Mouse (Mus musculus) cortical plate, adult 2 months (tissue): ENCODE measurements around the gene Defb22.

ENCODE experiments used
- CTCF ChIP-seq: fragments of 200-500 bp; IDR thresholded peaks from 2 replicates; pipeline ENCODE4 v1.5.1; 2011; ENCODE audit warnings: mild to moderate bottlenecking, control low read depth, low read length; ENCODE audit not compliant: insufficient read depth; ENCODE audit errors: extremely low read depth
- POLR2A ChIP-seq: fragments of 200-500 bp; IDR thresholded peaks from 2 replicates; pipeline ENCODE4 v1.6.1; 2011; ENCODE audit warnings: mild to moderate bottlenecking, low read length, control low read depth; ENCODE audit not compliant: insufficient read depth; ENCODE audit errors: extremely low read depth

DNA sequence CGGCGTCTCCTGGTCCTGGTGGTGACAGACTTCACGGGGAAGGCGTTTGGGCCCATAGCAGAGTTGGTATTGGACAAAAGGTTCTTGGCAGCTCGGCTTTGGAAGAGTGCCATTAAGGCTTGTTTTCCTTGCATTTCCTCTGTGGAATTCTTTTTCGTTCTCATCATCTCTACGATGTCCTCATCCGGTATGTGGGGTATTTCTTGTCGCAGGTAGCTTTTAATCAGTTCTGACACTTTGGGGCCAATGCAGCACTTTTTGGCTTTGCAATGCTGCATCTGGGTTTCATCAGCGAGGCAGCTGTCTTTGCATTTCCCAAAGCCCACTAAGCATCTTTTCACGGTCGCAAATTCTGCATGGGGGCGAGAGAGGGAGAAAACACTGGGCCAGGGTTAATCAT lies 30.7 kb downstream of the Defb22 start:
- no peak for TF ChIP-seq CTCF
- no peak for TF ChIP-seq POLR2A
